Mouse (Mus musculus): ENCODE results near the gene Yaf2. TPM values are rescaled to one million over a fixed set of nuclear protein-coding genes. Genes with fewer than 3 reads are reported as not detected.

Gene Yaf2
- polyA plus RNA-seq, 1 experiment from 2014 or later = 58.2 TPM

DNA sequence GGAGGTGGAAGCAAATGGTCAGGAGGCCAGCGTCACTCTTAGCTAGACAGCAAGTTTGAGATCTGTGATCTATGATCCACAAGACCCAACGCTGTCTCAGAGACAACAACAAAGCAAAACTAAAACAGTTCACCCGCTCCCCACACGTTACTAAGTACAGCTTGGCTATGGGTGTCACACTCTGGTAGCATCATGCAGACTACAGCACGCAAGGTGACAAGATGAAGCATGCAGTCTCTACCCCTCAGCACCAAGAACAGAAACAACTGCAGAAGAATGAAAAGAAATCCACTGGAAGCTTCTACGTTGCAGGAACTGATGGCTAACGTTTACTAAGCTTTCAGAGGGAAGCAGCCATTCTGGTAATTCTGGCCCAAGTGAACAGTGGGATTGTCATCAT lies 73.2 kb downstream of the Yaf2 start:
- Histone ChIP-seq H3K9ac (replicated peaks; ENCODE audit: low read depth) (no peak overlapping the region), H3K4me2 (replicated peaks; ENCODE audit: low read depth, low read length) (no peak overlapping the region), H3K4me1 (ENCODE audit: insufficient read depth, low read depth, low read length) (0 out of 2 replicates have a peak, but pooled peaks cover 3% of the 10 kb centered on the region), H3K36me3 (ENCODE audit: insufficient read depth, low read length) (peaks cover 3% of the 10 kb centered on the region; the same call in 1 of the 2 replicates), H3K27ac (ENCODE audit: low read length) (no peak overlapping the region), H3K27me3 (replicated peaks; ENCODE audit: insufficient read depth, low read length) (no peaks in the 10 kb centered on the region), H3K9me3 (ENCODE audit: low read length) (no peaks in the 10 kb centered on the region), H3K4me3 (ENCODE audit: low read depth, low read length) (no peak overlapping the region)
- no peak for ATAC-seq
- 74% methylated on average over 7 of the region's 7 CpGs for WGBS
- TF ChIP-seq EP300 (IDR thresholded peaks at IDR 0.05) = no peak
- TF ChIP-seq CTCF (IDR thresholded peaks at IDR 0.05) = no peak
- DNase-seq (ENCODE audit: low spot score) = no peak

- Histone ChIP-seq H3K4me1 (ENCODE audit: insufficient read depth, low read depth, low read length) (0 out of 2 replicates have a peak, but pooled peaks cover 3% of the 10 kb centered on the region), H3K27me3 (replicated peaks; ENCODE audit: insufficient read depth, low read length) (no peaks in the 10 kb centered on the region), H3K9me3 (ENCODE audit: low read length) (no peaks in the 10 kb centered on the region), H3K4me2 (replicated peaks; ENCODE audit: low read depth, low read length) (no peak overlapping the region), H3K4me3 (ENCODE audit: low read depth, low read length) (no peak overlapping the region), H3K9ac (replicated peaks; ENCODE audit: low read depth) (no peak overlapping the region), H3K36me3 (ENCODE audit: insufficient read depth, low read length) (peaks cover 5% of the 10 kb centered on the region; the same call in 1 of the 2 replicates), H3K27ac (ENCODE audit: low read length) (no peak overlapping the region)
- 35% methylated on average over 5 of the region's 5 CpGs for WGBS
- no peak for DNase-seq (ENCODE audit: low spot score)
- ATAC-seq = no peak
- TF ChIP-seq CTCF (IDR thresholded peaks at IDR 0.05) = peak; percentile 67
- TF ChIP-seq EP300 (IDR thresholded peaks at IDR 0.05) = no peak
These were observed 73.9 kb downstream of the Yaf2 start for GRCm38 (mm10) chr15:93262818-93263217.

- H3K27me3 ChIP-seq (replicated peaks; ENCODE audit: insufficient read depth, low read length) = no peaks in the 10 kb centered on the region
- H3K4me2 ChIP-seq (replicated peaks; ENCODE audit: low read depth, low read length) = no peak overlapping the region
- no peak for ATAC-seq
- H3K36me3 ChIP-seq (ENCODE audit: insufficient read depth, low read length) = peaks cover 7% of the 10 kb centered on the region
- TF ChIP-seq CTCF (IDR thresholded peaks at IDR 0.05) (no peak), EP300 (IDR thresholded peaks at IDR 0.05) (no peak)
- H3K9ac ChIP-seq (replicated peaks; ENCODE audit: low read depth) = no peak overlapping the region
- whole genome bisulfite sequencing = 42% methylated on average over 5 of the region's 5 CpGs
- 0 out of 2 replicates have a peak, but pooled peaks cover 3% of the 10 kb centered on the region for H3K4me1 ChIP-seq (ENCODE audit: insufficient read depth, low read depth, low read length)
- H3K27ac ChIP-seq (ENCODE audit: low read length) = no peak overlapping the region
- no peak overlapping the region for H3K4me3 ChIP-seq (ENCODE audit: low read depth, low read length)
- no peaks in the 10 kb centered on the region for H3K9me3 ChIP-seq (ENCODE audit: low read length)
- DNase-seq (ENCODE audit: low spot score) = no peak
These were observed 74.5 kb downstream of the Yaf2 start for GRCm38 (mm10) chr15:93262274-93262673.

- H3K27me3 ChIP-seq (replicated peaks; ENCODE audit: insufficient read depth, low read length) = no peaks in the 10 kb centered on the region
- DNase-seq (ENCODE audit: low spot score) (no peak), ATAC-seq (no peak)
- 79% methylated on average over 8 of the region's 8 CpGs for WGBS
- H3K4me2 ChIP-seq (replicated peaks; ENCODE audit: low read depth, low read length) = no peak overlapping the region
- TF ChIP-seq EP300 (IDR thresholded peaks at IDR 0.05) (no peak), CTCF (IDR thresholded peaks at IDR 0.05) (no peak)
- H3K4me3 ChIP-seq (ENCODE audit: low read depth, low read length) = no peak overlapping the region
- no peak overlapping the region for H3K9ac ChIP-seq (replicated peaks; ENCODE audit: low read depth)
- H3K9me3 ChIP-seq (ENCODE audit: low read length) = no peaks in the 10 kb centered on the region
- peaks cover 8% of the 10 kb centered on the region for H3K36me3 ChIP-seq (ENCODE audit: insufficient read depth, low read length)
- H3K4me1 ChIP-seq (ENCODE audit: insufficient read depth, low read depth, low read length) = 0 out of 2 replicates have a peak, but pooled peaks cover 3% of the 10 kb centered on the region
- no peak overlapping the region for H3K27ac ChIP-seq (ENCODE audit: low read length)
These were observed 76.8 kb downstream of the Yaf2 start for GRCm38 (mm10) chr15:93259933-93260332.

DNA sequence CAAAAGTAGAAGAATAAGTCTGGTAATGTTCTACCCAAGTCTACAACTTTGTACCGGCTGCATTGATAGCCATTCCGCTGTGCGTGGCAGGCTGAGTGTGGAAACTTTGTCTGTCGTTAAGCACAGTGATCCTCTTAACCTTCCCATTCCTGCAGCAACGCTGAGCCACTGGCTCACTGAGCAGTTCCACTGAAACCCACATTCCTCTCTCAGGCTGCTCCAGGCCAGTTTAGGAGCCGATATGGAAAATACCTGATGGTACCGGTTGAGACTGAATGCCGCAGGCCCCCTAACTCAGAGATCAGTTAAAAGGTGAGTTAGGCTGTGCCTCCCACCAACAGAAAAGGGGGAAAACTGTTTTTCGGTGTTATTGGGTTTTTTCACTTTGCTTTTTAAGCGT lies 81.4 kb downstream of the Yaf2 start:
- no peaks in the 10 kb centered on the region for H3K4me1 ChIP-seq (ENCODE audit: insufficient read depth, low read depth, low read length)
- H3K27me3 ChIP-seq (replicated peaks; ENCODE audit: insufficient read depth, low read length) = no peaks in the 10 kb centered on the region
- H3K27ac ChIP-seq (ENCODE audit: low read length) = no peak overlapping the region
- 70% methylated on average over 10 of the region's 10 CpGs for WGBS
- H3K4me3 ChIP-seq (ENCODE audit: low read depth, low read length) = no peak overlapping the region
- H3K9ac ChIP-seq (replicated peaks; ENCODE audit: low read depth) = no peak overlapping the region
- TF ChIP-seq CTCF (IDR thresholded peaks at IDR 0.05) (no peak), EP300 (IDR thresholded peaks at IDR 0.05) (no peak)
- no peak overlapping the region for H3K4me2 ChIP-seq (replicated peaks; ENCODE audit: low read depth, low read length)
- DNase-seq (ENCODE audit: low spot score) (no peak), ATAC-seq (no peak)
- peaks cover 15% of the 10 kb centered on the region for H3K36me3 ChIP-seq (ENCODE audit: insufficient read depth, low read length)
- no peaks in the 10 kb centered on the region for H3K9me3 ChIP-seq (ENCODE audit: low read length)

DNA sequence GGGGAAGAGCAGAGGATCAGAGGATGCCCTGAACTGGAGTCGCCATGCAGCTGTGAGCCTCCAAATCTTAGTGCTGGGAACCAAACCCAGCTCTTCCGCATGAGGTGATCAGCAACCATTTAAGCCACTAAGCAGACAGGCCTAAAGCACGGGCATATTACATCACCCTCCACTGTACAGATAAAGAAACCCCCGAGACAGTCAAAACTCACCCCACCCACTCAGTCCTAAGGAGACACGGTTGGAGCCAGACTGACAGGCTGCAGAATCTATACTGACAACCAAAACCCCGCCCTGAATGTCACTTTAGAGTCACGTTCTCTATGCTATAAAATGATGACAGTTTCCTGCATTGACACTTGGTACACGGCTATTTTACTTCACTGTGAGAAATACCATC lies 83.6 kb downstream of the Yaf2 start:
- Histone ChIP-seq H3K9me3 (ENCODE audit: low read length) (no peaks in the 10 kb centered on the region), H3K4me2 (replicated peaks; ENCODE audit: low read depth, low read length) (no peak overlapping the region), H3K4me1 (ENCODE audit: insufficient read depth, low read depth, low read length) (no peaks in the 10 kb centered on the region), H3K4me3 (ENCODE audit: low read depth, low read length) (no peak overlapping the region), H3K9ac (replicated peaks; ENCODE audit: low read depth) (no peak overlapping the region), H3K27ac (ENCODE audit: low read length) (no peak overlapping the region), H3K27me3 (replicated peaks; ENCODE audit: insufficient read depth, low read length) (no peaks in the 10 kb centered on the region), H3K36me3 (ENCODE audit: insufficient read depth, low read length) (peaks cover 11% of the 10 kb centered on the region)
- 64% methylated on average over 8 of the region's 8 CpGs for WGBS
- DNase-seq (ENCODE audit: low spot score) (no peak), ATAC-seq (no peak)
- no peak for TF ChIP-seq EP300 (IDR thresholded peaks at IDR 0.05)

DNA sequence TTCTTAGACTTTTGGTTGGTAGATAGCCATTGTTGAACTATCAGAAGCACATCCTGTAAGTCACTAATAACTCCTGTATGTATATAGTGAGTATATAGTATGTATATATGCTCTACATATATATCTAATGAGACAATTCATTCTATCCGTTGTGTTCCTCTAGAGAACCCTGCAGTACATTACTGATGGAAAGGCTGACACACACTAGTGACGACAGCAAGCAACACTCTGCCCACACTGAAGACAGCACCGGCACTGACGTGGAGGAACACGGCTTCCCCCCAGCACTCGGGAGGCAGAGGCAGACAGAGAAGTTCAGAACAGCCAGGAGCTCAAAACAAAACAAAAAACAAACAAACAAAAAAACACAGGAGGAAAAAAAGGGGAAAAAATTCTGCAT lies 84.3 kb downstream of the Yaf2 start:
- no peak for ATAC-seq
- Histone ChIP-seq H3K36me3 (ENCODE audit: insufficient read depth, low read length) (peaks cover 12% of the 10 kb centered on the region), H3K27me3 (replicated peaks; ENCODE audit: insufficient read depth, low read length) (no peaks in the 10 kb centered on the region), H3K9me3 (ENCODE audit: low read length) (no peaks in the 10 kb centered on the region), H3K9ac (replicated peaks; ENCODE audit: low read depth) (no peak overlapping the region), H3K4me3 (ENCODE audit: low read depth, low read length) (no peak overlapping the region), H3K27ac (ENCODE audit: low read length) (no peak overlapping the region), H3K4me2 (replicated peaks; ENCODE audit: low read depth, low read length) (no peak overlapping the region), H3K4me1 (ENCODE audit: insufficient read depth, low read depth, low read length) (no peaks in the 10 kb centered on the region)
- WGBS = 69% methylated on average over 6 of the region's 6 CpGs
- no peak for TF ChIP-seq EP300 (IDR thresholded peaks at IDR 0.05)
- no peak for TF ChIP-seq CTCF (IDR thresholded peaks at IDR 0.05)
- DNase-seq (ENCODE audit: low spot score) = no peak

Measured in lung, postnatal 0 days (tissue).